Mouse (Mus musculus) heart, embryonic 16.5 days (tissue): ENCODE results near the gene Zfp382. TPM values are rescaled to one million over a fixed set of nuclear protein-coding genes. Genes with fewer than 3 reads are reported as not detected.
"Not testable (repeated sequence)": the region's sequence is repeated elsewhere in the genome, so short reads cannot be mapped to it uniquely, and the experiment has no call there.

Source experiments
- ATAC-seq: fragments of 200-750 bp; cut with Nextera tagmentation; replicated peaks from 2 replicates; pipeline ENCODE4 v1.8.0; 2017; ENCODE audit warnings: moderate number of reproducible peaks; ENCODE audit not compliant: insufficient read depth, low FRiP score; ENCODE audit errors: extremely low read depth
- H3K27ac ChIP-seq: fragments of 300-500 bp; sonication (generic); 2 replicates; pipeline ENCODE4 v1.5.1; 2014; ENCODE audit warnings: mild to moderate bottlenecking, low read length, control low read depth, moderate library complexity
- H3K27me3 ChIP-seq: fragments of 300-500 bp; sonication (generic); 2 replicates; pipeline ENCODE4 v1.6.1; 2014; ENCODE audit warnings: low read length, mixed read lengths; ENCODE audit not compliant: control insufficient read depth, insufficient read depth
- H3K36me3 ChIP-seq: fragments of 300-500 bp; sonication (generic); 2 replicates; pipeline ENCODE4 v1.6.1; 2014; ENCODE audit not compliant: control insufficient read depth, insufficient read depth
- H3K4me1 ChIP-seq: fragments of 300-500 bp; sonication (generic); 2 replicates; pipeline ENCODE4 v1.6.1; 2014; ENCODE audit warnings: low read length, mixed read lengths; ENCODE audit not compliant: control insufficient read depth, insufficient read depth
- H3K4me2 ChIP-seq: fragments of 300-500 bp; sonication (generic); 2 replicates; pipeline ENCODE4 v1.6.1; 2014; ENCODE audit warnings: low read depth, mild to moderate bottlenecking, control low read depth, low read length
- H3K4me3 ChIP-seq: fragments of 300-500 bp; sonication (generic); 2 replicates; pipeline ENCODE4 v1.5.1; 2014; ENCODE audit warnings: mild to moderate bottlenecking, control low read depth, low read length
- H3K9ac ChIP-seq: fragments of 300-500 bp; sonication (generic); 2 replicates; pipeline ENCODE4 v1.6.1; 2014; ENCODE audit warnings: low read length, control low read depth
- H3K9me3 ChIP-seq: fragments of 300-500 bp; sonication (generic); replicated peaks from 2 replicates; pipeline ENCODE4 v1.6.1; 2016; ENCODE audit warnings: low read length; ENCODE audit not compliant: control insufficient read depth
- WGBS: fragments of 180-500 bp; shearing (Covaris S2); extraction: QIAGEN DNeasy Blood & Tissue Kit; methylation state at CpG from one replicate; pipeline ENCODE4 v1.1.7; 2014; 5-methylcytosine and 5-hydroxymethylcytosine counted together
- polyA plus RNA-seq: library from polyadenylated mRNA; unstranded; fragments of >200 nt; fragmentation: Nextera tagmentation; extraction: Ambion mirVana; gene quantifications from 2 replicates; pipeline ENCODE4 v1.2.1, GENCODE M21; 2015

Gene Zfp382
- polyA plus RNA-seq, 1 experiment from 2014 or later, result 11.2 TPM

- peaks cover 26% of the 10 kb centered on the region for H3K4me1 ChIP-seq
- peak overlapping the region; percentile 86 for H3K4me2 ChIP-seq
- 74% methylated on average over 6 of the region's 6 CpGs for WGBS
- peak overlapping the region; percentile 73 for H3K4me3 ChIP-seq
- no peaks in the 10 kb centered on the region for H3K27me3 ChIP-seq
- peak overlapping the region; percentile 98 for H3K27ac ChIP-seq
- H3K9ac ChIP-seq, result peak overlapping the region; percentile 93; the same call in 1 of the 2 replicates
- H3K36me3 ChIP-seq, result peaks cover 1% of the 10 kb centered on the region
- no peak for ATAC-seq
- H3K9me3 ChIP-seq, result no peaks in the 10 kb centered on the region
Measured at GRCm38 (mm10) chr7:30093918-30094415, 27.8 kb upstream of the Zfp382 start.

- ATAC-seq, result peak; percentile 78
- WGBS, result under 1% methylated on average over 26 of the region's 26 CpGs
Measured at GRCm38 (mm10) chr7:30094646-30095429, 26.9 kb upstream of the Zfp382 start, which contains the start of gene Zfp260. Zfp260 (plus strand) TSS chr7:30094777.

GRCm38 (mm10) chr7:30095551-30096125 is 26.1 kb upstream of the Zfp382 start:
- peak overlapping the region; percentile 86 for H3K4me2 ChIP-seq
- H3K4me3 ChIP-seq, result peak overlapping the region; percentile 73
- peak overlapping the region; percentile 93 for H3K9ac ChIP-seq
- ATAC-seq, result no peak
- peaks cover 16% of the 10 kb centered on the region for H3K36me3 ChIP-seq
- no peaks in the 10 kb centered on the region for H3K9me3 ChIP-seq
- peaks cover 21% of the 10 kb centered on the region for H3K4me1 ChIP-seq
- no peaks in the 10 kb centered on the region for H3K27me3 ChIP-seq
- H3K27ac ChIP-seq, result peak overlapping the region; percentile 55
- WGBS, result 10% methylated on average over 5 of the region's 5 CpGs

More at GRCm38 (mm10) chr7:30094646-30095429, 26.9 kb upstream of the Zfp382 start, which contains the start of gene Zfp260:
- peak within 1 kb of the TSS; percentile 93 for H3K9ac ChIP-seq
- no peaks in the 10 kb centered on the region for H3K9me3 ChIP-seq
- H3K36me3 ChIP-seq, result peaks cover 10% of the 10 kb centered on the region
- no peaks in the 10 kb centered on the region for H3K27me3 ChIP-seq
- peak within 1 kb of the TSS; percentile 98 for H3K27ac ChIP-seq
- peak within 1 kb of the TSS; percentile 86 for H3K4me2 ChIP-seq
- H3K4me1 ChIP-seq, result peaks cover 21% of the 10 kb centered on the region
- H3K4me3 ChIP-seq, result peak within 1 kb of the TSS; percentile 73

- peaks cover 18% of the 10 kb centered on the region for H3K9me3 ChIP-seq
- no peak overlapping the region for H3K4me3 ChIP-seq
- H3K36me3 ChIP-seq, result peaks cover 46% of the 10 kb centered on the region
- ATAC-seq, result no peak
- no peaks in the 10 kb centered on the region for H3K27me3 ChIP-seq
- no peak overlapping the region for H3K4me2 ChIP-seq
- H3K4me1 ChIP-seq, result peaks cover 13% of the 10 kb centered on the region
- no peak overlapping the region for H3K27ac ChIP-seq
- whole genome bisulfite sequencing, result 80% methylated on average over 13 of the region's 13 CpGs
- H3K9ac ChIP-seq, result no peak overlapping the region
Measured at GRCm38 (mm10) chr7:30099297-30099696, 22.4 kb upstream of the Zfp382 start.

GRCm38 (mm10) chr7:30116076-30116475 is 5.7 kb upstream of the Zfp382 start:
- no peaks in the 10 kb centered on the region for H3K4me1 ChIP-seq
- H3K4me3 ChIP-seq, result no peak overlapping the region
- no peaks in the 10 kb centered on the region for H3K36me3 ChIP-seq
- H3K4me2 ChIP-seq, result no peak overlapping the region
- H3K27ac ChIP-seq, result no peak overlapping the region
- H3K9me3 ChIP-seq, result 0 out of 2 replicates have a peak, but pooled peaks cover 3% of the 10 kb centered on the region
- no peaks in the 10 kb centered on the region for H3K27me3 ChIP-seq
- no peak for ATAC-seq
- WGBS, result 89% methylated on average over 5 of the region's 5 CpGs
- H3K9ac ChIP-seq, result no peak overlapping the region

GRCm38 (mm10) chr7:30117935-30118334 is 3.8 kb upstream of the Zfp382 start:
- H3K9me3 ChIP-seq, H3K27me3 ChIP-seq, ATAC-seq, H3K4me1 ChIP-seq, H3K27ac ChIP-seq, H3K4me2 ChIP-seq, H3K9ac ChIP-seq, H3K4me3 ChIP-seq, H3K36me3 ChIP-seq: not testable (repeated sequence)
- 91% methylated on average over 12 of the region's 12 CpGs for WGBS

GRCm38 (mm10) chr7:30122188-30122530 is 417 bp downstream of the Zfp382 start:
- ATAC-seq, result no peak; the same call in 1 of the 2 replicates
- peak overlapping the region; percentile 89 for H3K4me3 ChIP-seq
- no peaks in the 10 kb centered on the region for H3K27me3 ChIP-seq
- 0 out of 2 replicates have a peak, but pooled peaks cover 2% of the 10 kb centered on the region for H3K9me3 ChIP-seq
- H3K4me1 ChIP-seq, result peaks cover 5% of the 10 kb centered on the region; the same call in 1 of the 2 replicates
- peak overlapping the region; percentile 95 for H3K4me2 ChIP-seq
- peak overlapping the region; percentile 95 for H3K9ac ChIP-seq
- 3% methylated on average over 15 of the region's 15 CpGs for WGBS
- peak overlapping the region; percentile 91 for H3K27ac ChIP-seq
- peaks cover 13% of the 10 kb centered on the region for H3K36me3 ChIP-seq

- no peaks in the 10 kb centered on the region for H3K27me3 ChIP-seq
- H3K4me1 ChIP-seq, result no peaks in the 10 kb centered on the region
- H3K9me3 ChIP-seq, result peaks cover 14% of the 10 kb centered on the region
- peaks cover 75% of the 10 kb centered on the region for H3K36me3 ChIP-seq
- ATAC-seq, result no peak
- 97% methylated on average over 8 of the region's 8 CpGs for WGBS
- no peak overlapping the region for H3K4me3 ChIP-seq
- no peak overlapping the region for H3K27ac ChIP-seq
- no peak overlapping the region for H3K4me2 ChIP-seq
- H3K9ac ChIP-seq, result no peak overlapping the region
Measured at GRCm38 (mm10) chr7:30129900-30130299, 8.2 kb downstream of the Zfp382 start.

- Histone ChIP-seq H3K36me3 (peaks cover 67% of the 10 kb centered on the region), H3K9ac (no peak overlapping the region), H3K4me2 (no peak overlapping the region), H3K4me3 (no peak overlapping the region), H3K9me3 (peaks cover 10% of the 10 kb centered on the region), H3K27me3 (no peaks in the 10 kb centered on the region), H3K27ac (no peak overlapping the region), H3K4me1 (no peaks in the 10 kb centered on the region)
- no peak for ATAC-seq
- WGBS, result 98% methylated on average over 4 of the region's 4 CpGs
Measured at GRCm38 (mm10) chr7:30132396-30132795, 10.7 kb downstream of the Zfp382 start.
